ENCODE assay signal across 17 mouse cellular contexts in the genomic region with DNA sequence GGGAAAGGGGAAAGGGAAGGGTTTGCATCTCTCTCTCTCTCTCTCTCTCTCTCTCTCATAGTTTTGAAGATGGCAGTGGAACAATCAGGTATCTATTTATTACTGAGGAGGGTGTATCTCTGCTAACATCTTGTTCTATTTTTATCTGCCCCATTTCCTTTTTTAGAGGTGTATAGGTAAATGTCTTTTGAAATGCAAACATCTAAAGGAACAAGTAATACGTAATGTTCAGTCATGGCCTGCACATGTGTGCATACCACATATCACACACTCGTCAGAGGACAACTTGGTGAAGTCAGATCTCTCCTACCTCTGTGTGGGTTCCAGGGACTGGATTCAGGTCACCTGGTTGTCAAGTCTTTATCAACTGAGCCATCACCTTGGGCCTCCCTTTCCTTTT.
"Had no signal": no experiment of that assay in that cellular context is flagged by ENCODE, and none has a peak within 500 bp of the region (broad histone marks: within the 10 kb centered on the region; RNA-seq: fewer than 3 reads in every experiment).

No protein-coding gene starts in this region.

- DNase-seq: kidney, adult 2 months; layer of hippocampus, adult 9-11 months; liver; liver, embryonic 13.5 days; liver, postnatal 0 days; lung, postnatal 14 days; right cerebral cortex, adult 18-20 months; right cerebral cortex, postnatal 25 days; spleen, adult 18-20 months; thymus, postnatal 14 days had no signal

- H3K9ac ChIP-seq: limb, embryonic 12.5 days; liver, embryonic 13.5 days; liver, postnatal 0 days; lung, embryonic 15.5 days had no signal

- H3K27me3 ChIP-seq: limb, embryonic 12.5 days; liver, embryonic 13.5 days; lung, embryonic 15.5 days; megakaryocyte, embryonic 14.5 days had no signal

- ATAC-seq: intestine, embryonic 16.5 days; liver, postnatal 0 days; midbrain, embryonic 16.5 days had no signal

- H3K4me2 ChIP-seq: limb, embryonic 12.5 days; liver, embryonic 13.5 days; lung, embryonic 15.5 days; midbrain, embryonic 11.5 days had no signal

- H3K9me3 ChIP-seq: liver, embryonic 13.5 days; lung, embryonic 15.5 days had no signal

- H3K27ac ChIP-seq: limb, embryonic 12.5 days; liver, embryonic 13.5 days; lung, embryonic 15.5 days; macrophage had no signal

- H3K4me3 ChIP-seq: limb, embryonic 12.5 days; liver, embryonic 13.5 days; lung, embryonic 15.5 days; megakaryocyte, embryonic 14.5 days had no signal

- H3K4me1 ChIP-seq: limb, embryonic 12.5 days; liver, embryonic 13.5 days; lung, embryonic 15.5 days had no signal
